Mouse (Mus musculus) thymus, adult 2 months (tissue): Measurements from ENCODE around the gene Tpst1.

ENCODE experiments used
- CTCF ChIP-seq: fragments of 200-500 bp; IDR thresholded peaks from 2 replicates; pipeline ENCODE4 v1.5.1; 2012; ENCODE audit warnings: mild to moderate bottlenecking, control low read depth, low read length, moderate library complexity, borderline replicate concordance; ENCODE audit not compliant: control insufficient read depth, poor library complexity, insufficient read depth; ENCODE audit errors: extremely low read depth
- POLR2A ChIP-seq: fragments of 200-500 bp; IDR thresholded peaks from 2 replicates; pipeline ENCODE4 v1.6.1; 2012; ENCODE audit warnings: mild to moderate bottlenecking, low read length, control low read depth, moderate library complexity; ENCODE audit not compliant: control insufficient read depth, poor library complexity, insufficient read depth; ENCODE audit errors: extremely low read depth

- TF ChIP-seq POLR2A, result no peak
- TF ChIP-seq CTCF, result no peak
These were observed 7.5 kb upstream of the Tpst1 start for GRCm38 (mm10) chr5:130065579-130065978.
